Comparison of ENCODE assay signal across 12 mouse cellular contexts in genomic region chr5:91501361-91501760, GRCm38 (mm10).
"Had no signal": no experiment of that assay in that cellular context is flagged by ENCODE, and none has a peak within 500 bp of the region (broad histone marks: within the 10 kb centered on the region; RNA-seq: fewer than 3 reads in every experiment).

No protein-coding gene starts in this region.

- DNase-seq: retina, postnatal 1 day; right cerebral cortex, adult 18-20 months; right cerebral cortex, postnatal 14 days; right cerebral cortex, postnatal 25 days; right cerebral cortex, postnatal 4 days; spleen, adult 18-20 months; thymus, adult 18-20 months; thymus, adult 2 months; thymus, postnatal 14 days; thymus, postnatal 25 days; thymus, postnatal 36 days; thymus, postnatal 4 days had no signal
